Mouse (Mus musculus): ENCODE measurements at regions not wholly inside any gene's neighbourhood (a gene's known extent, or its start where the extent isn't known, plus 50 kb on each side); places are given as distances from the start of the nearest gene placed in this dataset.

- TF ChIP-seq CTCF (IDR thresholded peaks at IDR 0.05; ENCODE audit: low read depth) (no peak), EP300 (IDR thresholded peaks at IDR 0.05; ENCODE audit: low read depth) (no peak)
Observed at GRCm38 (mm10) chr10:53209916-53210315, 127.6 kb upstream of the Pln start.

Data from heart, postnatal 0 days (tissue).